Mouse (Mus musculus) frontal cortex, postnatal 25 days (tissue): ENCODE results near the gene Epc2.

Experiments used
- DNase-seq, 2 experiments: peaks; one replicate each; pipeline ENCODE4 v3.0.0; 2022; ENCODE audit warnings: low spot score in 2 of 2

Gene Epc2

GRCm38 (mm10) chr2:49450931-49451636 lies at the start of gene Epc2:
Epc2 (plus strand) TSS chr2:49451486.
- peak; percentile 52 to 73 for DNase-seq

DNA sequence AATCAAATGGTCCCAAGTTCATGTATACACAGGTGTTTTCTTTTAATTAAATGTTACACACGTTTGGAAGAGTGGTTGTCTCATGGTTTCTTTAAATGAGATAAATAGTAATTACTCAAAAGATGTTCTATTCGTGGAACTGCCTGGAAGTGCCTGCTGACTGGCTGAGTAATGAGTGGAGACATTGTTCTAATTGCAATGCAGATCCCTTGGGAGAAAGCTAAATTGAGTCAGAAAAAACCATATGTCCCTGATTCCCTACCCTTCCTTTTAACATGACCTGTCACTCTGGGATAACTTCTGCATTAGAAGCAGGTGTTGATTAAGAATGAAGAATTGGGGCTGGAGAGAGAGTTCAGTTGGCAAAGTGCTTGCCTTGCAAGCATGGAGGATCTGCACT lies 45.3 kb upstream of the Epc2 start:
- no peak for DNase-seq

GRCm38 (mm10) chr2:49411685-49412084 lies 39.6 kb upstream of the Epc2 start:
- DNase-seq: no peak

DNA sequence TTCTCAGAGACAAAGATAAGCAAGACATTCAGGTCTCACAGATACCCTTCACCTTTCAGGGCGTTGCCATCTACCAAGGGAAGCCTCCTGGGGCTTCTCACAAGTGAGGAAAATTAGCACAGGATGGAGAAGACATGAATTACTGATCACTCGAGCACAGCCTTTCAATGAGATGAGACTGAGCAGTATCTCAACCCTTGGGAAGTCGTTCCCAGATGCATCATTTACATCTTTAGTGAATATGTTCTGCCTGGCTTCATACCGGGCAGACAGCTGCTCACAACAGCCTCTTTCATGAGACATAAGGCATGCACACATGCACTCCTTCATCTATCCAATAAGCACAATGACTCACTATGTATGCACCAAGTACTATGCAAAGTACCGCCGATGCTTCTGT lies 38.7 kb upstream of the Epc2 start:
- no peak for DNase-seq

- DNase-seq: no peak
These were observed 35.4 kb upstream of the Epc2 start for GRCm38 (mm10) chr2:49415868-49416267.

DNA sequence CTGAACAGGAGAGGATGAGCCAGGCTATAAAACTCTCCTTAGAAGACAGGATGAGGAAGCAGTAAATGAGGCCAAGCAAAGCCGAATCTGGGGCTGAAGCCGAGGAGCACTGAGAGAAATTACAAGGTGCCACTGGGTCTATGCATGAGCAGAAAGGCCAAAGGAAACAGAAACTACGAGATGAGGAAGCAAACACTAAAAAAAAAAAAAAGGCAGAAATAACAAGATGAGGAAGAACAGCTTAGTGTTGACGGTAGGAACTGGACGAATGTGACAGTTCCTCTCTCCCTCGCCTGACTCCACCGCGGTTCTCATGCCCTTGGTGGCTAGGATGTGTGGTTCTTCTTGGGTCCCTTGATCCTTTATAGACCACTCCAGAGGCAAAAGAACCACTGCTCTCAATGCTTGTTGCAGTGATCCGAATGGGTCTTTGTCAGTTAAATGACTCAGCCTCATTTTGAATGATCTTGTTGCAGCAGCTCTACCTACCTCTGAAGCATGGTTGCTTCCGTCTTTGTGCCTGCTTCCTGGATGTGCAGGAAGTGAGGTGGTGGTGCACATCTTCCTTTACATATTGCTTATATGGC lies 34.2 kb upstream of the Epc2 start:
- DNase-seq: no peak

DNA sequence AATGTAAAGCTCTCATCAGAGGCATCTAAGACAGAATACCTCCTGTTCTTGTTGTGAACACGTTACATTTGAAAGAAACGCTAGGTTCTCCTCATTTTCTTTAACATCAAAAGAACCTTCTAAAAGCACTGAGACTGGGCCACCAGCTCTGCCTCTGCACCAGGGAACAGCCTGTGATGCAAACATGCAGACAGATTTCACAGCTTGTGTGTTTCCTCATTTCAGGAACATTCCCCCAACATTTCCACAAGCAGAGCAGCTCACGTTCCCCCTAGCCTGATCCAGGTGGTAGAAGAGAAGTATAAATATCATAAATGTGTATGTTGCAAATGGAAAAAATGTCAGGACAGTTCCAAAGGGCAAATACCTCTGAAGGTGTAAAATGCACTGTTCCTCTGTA lies 30.9 kb upstream of the Epc2 start:
- no peak for DNase-seq

DNA sequence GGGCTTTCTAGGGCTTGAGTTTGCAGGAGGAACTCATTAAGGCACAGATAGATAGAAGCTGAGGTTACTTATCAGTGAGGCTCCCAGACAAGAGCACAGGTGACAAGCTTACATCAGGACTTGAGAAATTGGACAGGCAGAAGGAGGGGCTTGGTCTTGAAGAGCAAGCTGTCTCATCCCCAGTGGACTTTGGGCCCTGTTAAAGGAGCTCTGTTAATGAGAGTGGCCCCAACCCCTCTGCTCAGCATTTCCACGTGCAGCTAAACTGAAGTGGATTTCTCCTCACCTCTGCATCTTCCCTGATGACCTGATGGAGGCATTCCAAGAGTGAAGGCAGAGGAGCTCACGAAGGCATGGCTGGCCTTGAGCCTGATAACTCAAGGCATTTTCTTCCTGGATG lies 27.4 kb upstream of the Epc2 start:
- DNase-seq: no peak

GRCm38 (mm10) chr2:49424788-49425187 lies 26.5 kb upstream of the Epc2 start:
- DNase-seq: no peak

DNA sequence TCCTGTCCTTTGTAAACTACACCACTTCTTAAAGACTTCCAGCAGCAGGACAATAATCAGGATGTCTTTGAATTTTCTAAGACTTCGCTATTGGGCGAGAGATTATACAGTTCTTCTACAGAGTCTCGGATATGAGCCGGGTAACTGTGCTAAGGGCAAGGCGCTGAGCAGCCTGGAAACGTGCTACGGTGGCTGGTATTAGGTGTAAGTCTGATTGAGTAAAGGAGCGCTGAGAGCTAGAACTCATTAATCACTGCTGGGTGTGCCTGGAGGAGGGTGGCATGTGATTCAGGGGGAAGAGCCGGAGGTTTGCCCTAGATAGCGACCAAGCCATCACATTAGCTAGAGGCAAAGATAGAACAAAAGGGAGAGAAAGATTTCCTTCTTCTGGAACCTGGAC lies 25.1 kb upstream of the Epc2 start:
- DNase-seq: no peak

GRCm38 (mm10) chr2:49431015-49431414 lies 20.3 kb upstream of the Epc2 start:
- no peak for DNase-seq

GRCm38 (mm10) chr2:49433211-49433610 lies 18.1 kb upstream of the Epc2 start:
- no peak for DNase-seq

DNA sequence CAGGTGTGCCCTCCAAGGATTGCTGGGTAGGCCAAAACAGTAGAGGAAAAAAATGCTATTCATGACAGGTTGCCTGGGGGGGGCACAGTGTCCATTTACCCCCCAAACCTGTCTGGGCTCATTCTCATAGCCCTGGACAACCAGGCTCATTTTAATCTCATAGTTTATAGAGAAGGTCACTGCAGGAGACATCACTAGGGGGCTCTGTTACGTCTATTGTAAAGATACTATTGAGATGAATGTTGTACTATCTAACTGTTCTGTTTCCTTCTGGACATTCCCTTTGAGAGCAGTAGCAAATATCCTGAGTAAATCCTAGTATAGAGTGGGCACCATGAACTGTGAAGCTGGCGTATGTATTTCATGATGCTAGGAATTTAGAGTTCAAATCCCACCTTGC lies 5.0 kb upstream of the Epc2 start:
- DNase-seq: no peak

- DNase-seq: no peak
These were observed 3.5 kb upstream of the Epc2 start for GRCm38 (mm10) chr2:49447586-49448475.

DNA sequence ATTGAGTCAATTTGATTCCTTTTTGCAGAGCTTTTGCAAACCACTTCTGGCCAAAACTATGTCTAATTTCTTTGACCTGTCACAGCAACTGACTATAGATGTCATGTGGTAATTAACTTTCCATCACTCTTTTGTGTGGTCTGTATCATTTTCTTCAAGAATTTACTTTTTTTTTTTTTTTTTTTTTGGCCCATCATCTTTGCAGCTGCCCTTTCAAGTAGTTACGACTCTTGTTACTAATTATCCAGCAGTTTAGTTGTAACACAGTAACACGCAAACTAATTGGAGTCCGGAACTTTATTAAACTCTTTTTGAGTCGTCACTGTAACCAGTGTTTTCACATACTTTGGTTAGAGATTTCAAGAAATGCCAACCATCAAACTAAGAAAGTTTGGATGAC lies 819 bp upstream of the Epc2 start:
- no peak for DNase-seq

GRCm38 (mm10) chr2:49451637-49452211 lies 438 bp downstream of the Epc2 start:
- peak; percentile 93 for DNase-seq

DNA sequence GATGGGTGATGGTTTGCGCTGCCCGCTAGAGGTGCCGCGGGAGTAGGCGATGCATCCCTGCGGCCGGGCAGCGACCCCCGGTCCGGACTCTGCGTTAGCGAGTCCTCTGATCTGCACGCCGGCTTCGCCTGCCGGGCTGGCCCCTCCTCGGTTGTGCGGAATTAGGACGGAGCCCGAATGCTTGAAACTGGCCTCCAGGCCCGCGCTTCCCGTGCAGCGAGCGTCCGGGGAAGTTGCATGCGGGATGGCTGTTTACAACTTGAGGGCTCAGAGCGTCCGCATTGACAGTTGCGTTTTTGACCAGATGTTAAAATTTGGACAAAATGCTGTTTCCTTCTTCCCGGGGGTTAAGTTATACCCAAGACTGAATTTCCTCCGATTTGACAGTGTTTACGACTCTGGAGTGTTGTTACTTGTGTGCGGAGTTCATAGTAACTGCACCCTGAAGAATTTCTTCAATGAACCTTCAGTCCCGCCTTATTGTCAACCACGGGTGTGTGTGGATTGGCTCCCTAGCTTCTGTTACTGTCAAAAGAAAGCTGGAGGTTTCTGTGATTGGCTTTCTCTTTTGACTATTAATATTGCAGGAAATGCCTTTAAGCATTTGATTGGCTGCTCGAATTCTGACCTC lies 1.3 kb downstream of the Epc2 start:
- DNase-seq: peak; percentile 11 to 23

DNA sequence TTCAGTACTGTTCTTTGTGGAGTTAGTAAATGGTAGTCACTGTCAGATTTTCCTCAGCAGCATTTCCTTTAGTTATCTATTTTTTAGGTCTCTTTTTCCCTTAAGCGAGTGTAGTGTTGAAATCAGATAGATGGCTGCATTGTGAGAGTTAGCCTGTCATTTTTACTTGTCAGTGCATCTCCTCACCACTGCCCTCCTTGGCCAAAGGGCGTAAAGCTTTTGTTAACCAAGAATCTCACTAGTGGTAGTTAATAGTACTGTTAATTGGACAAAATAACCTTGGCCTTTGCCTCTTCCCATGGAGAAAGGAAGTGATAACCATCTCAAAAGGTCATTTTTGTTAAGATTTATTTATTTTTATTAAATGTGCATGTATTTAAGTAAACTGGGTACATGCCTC lies 6.5 kb downstream of the Epc2 start:
- no peak for DNase-seq

- DNase-seq: no peak
These were observed 14.5 kb downstream of the Epc2 start for GRCm38 (mm10) chr2:49465672-49466222.

DNA sequence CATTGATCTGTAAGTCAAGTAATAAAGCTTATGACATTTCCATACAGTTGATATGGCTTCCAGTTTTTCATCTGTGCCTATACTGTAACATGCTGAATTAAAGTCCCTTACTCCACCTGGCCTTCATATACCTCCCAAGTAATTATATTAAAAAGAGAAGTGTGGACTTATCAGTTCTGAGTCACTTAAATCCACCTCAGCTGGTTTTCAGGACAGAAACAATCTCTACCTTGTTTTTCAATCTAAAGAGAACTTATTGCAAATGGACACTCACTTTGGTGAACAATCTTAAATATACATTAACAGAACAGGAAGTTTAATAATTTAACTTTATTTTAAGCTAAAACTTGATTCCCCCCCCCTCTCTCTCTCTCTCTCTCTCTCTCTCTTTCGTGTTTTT lies 15.8 kb downstream of the Epc2 start:
- DNase-seq: no peak

GRCm38 (mm10) chr2:49471188-49471587 lies 19.9 kb downstream of the Epc2 start:
- DNase-seq: no peak
